Comparison of ENCODE assay signal across 23 mouse cellular contexts in the genomic region with DNA sequence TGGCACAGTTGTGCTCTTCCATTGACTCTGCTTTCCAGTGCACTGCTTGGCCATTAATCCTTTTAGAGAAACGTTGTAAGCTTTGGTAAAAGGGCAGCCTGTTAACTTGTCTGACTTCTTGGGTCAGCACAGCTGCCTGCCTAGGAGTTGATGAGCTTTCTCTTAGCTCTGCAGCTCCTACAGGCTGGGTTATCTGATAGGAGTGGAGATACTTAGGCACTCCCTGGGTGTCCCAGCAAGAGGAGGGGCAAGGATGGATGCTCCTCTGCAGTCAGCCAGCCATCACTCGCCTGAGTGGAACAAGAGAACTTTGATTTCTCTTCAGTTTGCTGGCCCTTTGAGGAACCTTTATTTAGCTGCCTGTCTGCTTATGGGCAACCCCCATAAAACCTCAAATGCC.
DNase-seq lines count a peak whose midpoint lies in the region; ATAC-seq lines count a peak whose summit lies in the region.
"Had no signal": no experiment of that assay in that cellular context is flagged by ENCODE, and none has a peak within 500 bp of the region (broad histone marks: within the 10 kb centered on the region; RNA-seq: fewer than 3 reads in every experiment).

No protein-coding gene starts in this region.

- H3K4me3 ChIP-seq in kidney, embryonic 15.5 days (replicated peaks), result no peak overlapping the region
- no peak overlapping the region for H3K4me3 ChIP-seq in midbrain, embryonic 10.5 days
- H3K4me3 ChIP-seq in midbrain, embryonic 16.5 days (ENCODE audit: low read depth, low read length), result no peak overlapping the region
- H3K4me3 ChIP-seq in liver, embryonic 15.5 days (replicated peaks), result no peak overlapping the region
- H3K4me3 ChIP-seq: embryonic facial prominence, embryonic 13.5 days; forebrain, embryonic 15.5 days; heart, embryonic 13.5 days; limb, embryonic 13.5 days; megakaryocyte, embryonic 14.5 days had no signal

- no peak overlapping the region for H3K27ac ChIP-seq in kidney, embryonic 15.5 days
- H3K27ac ChIP-seq in midbrain, embryonic 10.5 days (replicated peaks), result peak overlapping the region; percentile 61
- H3K27ac ChIP-seq in midbrain, embryonic 16.5 days (ENCODE audit: low read length), result no peak overlapping the region
- 0 out of 2 replicates have a peak overlapping the region, but pooled peaks have one; percentile 15 for H3K27ac ChIP-seq in liver, embryonic 15.5 days (replicated peaks)
- H3K27ac ChIP-seq: embryonic facial prominence, embryonic 13.5 days; forebrain, embryonic 15.5 days; heart, embryonic 13.5 days; hindbrain, postnatal 0 days; limb, embryonic 13.5 days had no signal

- H3K4me2 ChIP-seq in kidney, embryonic 15.5 days, result no peak overlapping the region
- H3K4me2 ChIP-seq in midbrain, embryonic 16.5 days (ENCODE audit: low read length), result no peak overlapping the region
- peak overlapping the region; percentile 11; the same call in 1 of the 2 replicates for H3K4me2 ChIP-seq in liver, embryonic 15.5 days
- H3K4me2 ChIP-seq: embryonic facial prominence, embryonic 13.5 days; forebrain, embryonic 15.5 days; heart, embryonic 13.5 days; limb, embryonic 13.5 days; lung, embryonic 14.5 days had no signal

- 20% methylated on average over 2 of the region's 2 CpGs for whole genome bisulfite sequencing in kidney, embryonic 15.5 days
- WGBS in midbrain, embryonic 10.5 days, result 21% methylated on average over 2 of the region's 2 CpGs
- 19% methylated on average over 2 of the region's 2 CpGs for WGBS in midbrain, embryonic 16.5 days
- 40% methylated on average over 2 of the region's 2 CpGs for WGBS in liver, embryonic 15.5 days (ENCODE audit: insufficient replicate concordance)

- no peak for DNase-seq in kidney, postnatal 25 days
- DNase-seq in midbrain, embryonic 10.5 days (ENCODE audit: low spot score), result no peak
- no peak for DNase-seq in retina, embryonic 14.5 days (ENCODE audit: low spot score)
- no peak for DNase-seq in urinary bladder, postnatal 10 days (ENCODE audit: low spot score)
- DNase-seq: adrenal gland, adult 2 months; cerebellum, adult 11-12 months; cerebellum, postnatal 10 days; heart, postnatal 14 days; kidney, postnatal 36 days; lung, embryonic 14.5 days; right cerebral cortex, postnatal 25 days had no signal

- no peaks in the 10 kb centered on the region for H3K27me3 ChIP-seq in kidney, embryonic 15.5 days
- H3K27me3 ChIP-seq in midbrain, embryonic 10.5 days (ENCODE audit: low read depth, poor library complexity, severe bottlenecking), result no peaks in the 10 kb centered on the region
- no peaks in the 10 kb centered on the region for H3K27me3 ChIP-seq in midbrain, embryonic 16.5 days (ENCODE audit: control insufficient read depth, insufficient read depth, low read depth, low read length)
- H3K27me3 ChIP-seq in liver, embryonic 15.5 days, result no peaks in the 10 kb centered on the region
- H3K27me3 ChIP-seq: embryonic facial prominence, embryonic 13.5 days; forebrain, embryonic 15.5 days; heart, embryonic 13.5 days; limb, embryonic 13.5 days; megakaryocyte, embryonic 14.5 days had no signal

- H3K9me3 ChIP-seq in kidney, embryonic 15.5 days (replicated peaks), result no peaks in the 10 kb centered on the region
- H3K9me3 ChIP-seq in midbrain, embryonic 10.5 days (replicated peaks), result no peaks in the 10 kb centered on the region
- H3K9me3 ChIP-seq in midbrain, embryonic 16.5 days (replicated peaks; ENCODE audit: control insufficient read depth, low read length, poor library complexity, severe bottlenecking), result no peaks in the 10 kb centered on the region
- no peaks in the 10 kb centered on the region for H3K9me3 ChIP-seq in liver, embryonic 15.5 days (replicated peaks)
- H3K9me3 ChIP-seq: embryonic facial prominence, embryonic 13.5 days; forebrain, embryonic 15.5 days; G1E; heart, embryonic 13.5 days; limb, embryonic 13.5 days; megakaryocyte, embryonic 14.5 days had no signal

- peak; percentile 82 for ATAC-seq in kidney, embryonic 15.5 days (replicated peaks; ENCODE audit: low FRiP score)
- ATAC-seq in midbrain, embryonic 16.5 days, result no peak
- ATAC-seq in erythroblast, adult 5-6 weeks (replicated peaks; ENCODE audit: low FRiP score, poor library complexity, severe bottlenecking), result peak; percentile 42; the same call in 1 of the 2 replicates
- peak; percentile 43 for ATAC-seq in liver, embryonic 15.5 days (ENCODE audit: insufficient read depth)
- ATAC-seq: forebrain, embryonic 15.5 days; hindbrain, postnatal 0 days; intestine, embryonic 16.5 days had no signal

- H3K4me1 ChIP-seq in kidney, embryonic 15.5 days, result peaks cover 20% of the 10 kb centered on the region
- H3K4me1 ChIP-seq in midbrain, embryonic 10.5 days, result peaks cover 18% of the 10 kb centered on the region
- peaks cover 20% of the 10 kb centered on the region for H3K4me1 ChIP-seq in midbrain, embryonic 16.5 days (ENCODE audit: control insufficient read depth, insufficient read depth, low read length)
- H3K4me1 ChIP-seq in liver, embryonic 15.5 days (replicated peaks), result peaks cover 62% of the 10 kb centered on the region

- H3K9ac ChIP-seq in kidney, embryonic 15.5 days, result no peak overlapping the region
- H3K9ac ChIP-seq in midbrain, embryonic 16.5 days (ENCODE audit: low read depth, low read length), result no peak overlapping the region
- no peak overlapping the region for H3K9ac ChIP-seq in liver, embryonic 15.5 days
- H3K9ac ChIP-seq: embryonic facial prominence, embryonic 13.5 days; forebrain, embryonic 15.5 days; heart, embryonic 13.5 days; limb, embryonic 13.5 days; lung, embryonic 14.5 days had no signal

- peaks cover 26% of the 10 kb centered on the region; the same call in 1 of the 2 replicates for H3K36me3 ChIP-seq in kidney, embryonic 15.5 days
- peaks cover 30% of the 10 kb centered on the region for H3K36me3 ChIP-seq in midbrain, embryonic 10.5 days
- no peaks in the 10 kb centered on the region for H3K36me3 ChIP-seq in midbrain, embryonic 16.5 days (ENCODE audit: control insufficient read depth, insufficient read depth, low read length)
- H3K36me3 ChIP-seq in liver, embryonic 15.5 days (replicated peaks), result peaks cover 17% of the 10 kb centered on the region; the same call in 1 of the 2 replicates
- H3K36me3 ChIP-seq: forebrain, embryonic 15.5 days had no signal

Comparison
In these comparisons a context has a peak if more than half of its experiments do, and no peak if none do; other contexts are left out.
1. H3K27ac ChIP-seq: peak in midbrain, embryonic 10.5 days (single experiment) and liver, embryonic 15.5 days (single experiment); none in kidney, embryonic 15.5 days (single experiment) and midbrain, embryonic 16.5 days (single experiment).